Mouse (Mus musculus) intestine, postnatal 0 days (tissue): ENCODE measurements around the gene Gtf2h1. TPM values are rescaled to one million over a fixed set of nuclear protein-coding genes. Genes with fewer than 3 reads are reported as not detected.
"Not testable (repeated sequence)": the region's sequence is repeated elsewhere in the genome, so short reads cannot be mapped to it uniquely, and the experiment has no call there.

Experiments used
- ATAC-seq: fragments of 200-750 bp; cut with Nextera tagmentation; 2 replicates; pipeline ENCODE4 v1.8.0; 2017; ENCODE audit warnings: mild to moderate bottlenecking, moderate TSS enrichment, moderate library complexity
- H3K27ac ChIP-seq: fragments of 300-500 bp; sonication (generic); 2 replicates; pipeline ENCODE4 v1.5.1; 2014; ENCODE audit warnings: mild to moderate bottlenecking, low read depth, low read length, moderate library complexity
- H3K27me3 ChIP-seq: fragments of 300-500 bp; sonication (generic); replicated peaks from 2 replicates; pipeline ENCODE4 v1.6.1; 2014; ENCODE audit warnings: low read length, mixed read lengths; ENCODE audit not compliant: control insufficient read depth, insufficient read depth
- H3K36me3 ChIP-seq: fragments of 300-500 bp; sonication (generic); 2 replicates; pipeline ENCODE4 v1.6.1; 2014; ENCODE audit warnings: mild to moderate bottlenecking, moderate library complexity; ENCODE audit not compliant: control insufficient read depth, insufficient read depth
- H3K4me1 ChIP-seq: fragments of 300-500 bp; sonication (generic); replicated peaks from 2 replicates; pipeline ENCODE4 v1.6.1; 2014; ENCODE audit warnings: antibody characterized with exemption, low read length, mixed read lengths; ENCODE audit not compliant: control insufficient read depth, insufficient read depth
- H3K4me2 ChIP-seq: fragments of 300-500 bp; sonication (generic); replicated peaks from 2 replicates; pipeline ENCODE4 v1.6.1; 2014; ENCODE audit warnings: low read depth, mild to moderate bottlenecking, moderate library complexity
- H3K4me3 ChIP-seq: fragments of 300-500 bp; sonication (generic); 2 replicates; pipeline ENCODE4 v1.5.1; 2014; ENCODE audit warnings: low read depth, low read length
- H3K9ac ChIP-seq: fragments of 300-500 bp; sonication (generic); 2 replicates; pipeline ENCODE4 v1.6.1; 2014; ENCODE audit warnings: mild to moderate bottlenecking, low read depth, low read length
- H3K9me3 ChIP-seq: fragments of 300-500 bp; sonication (generic); 2 replicates; pipeline ENCODE4 v1.6.1; 2016; ENCODE audit warnings: mixed run types; ENCODE audit not compliant: control insufficient read depth
- CTCF ChIP-seq: sonication (generic); IDR thresholded peaks from 2 replicates; pipeline ENCODE4 v1.5.1; 2016; ENCODE audit warnings: low read depth, mild to moderate bottlenecking, control low read depth, antibody characterized with exemption, moderate library complexity
- WGBS: fragments of 180-500 bp; shearing (Covaris S2); extraction: QIAGEN DNeasy Blood & Tissue Kit; methylation state at CpG from one replicate; pipeline ENCODE4 v1.1.7; 2014; 5-methylcytosine and 5-hydroxymethylcytosine counted together
- polyA plus RNA-seq: library from polyadenylated mRNA; unstranded; fragments of >200 nt; fragmentation: Nextera tagmentation; extraction: Ambion mirVana; gene quantifications from 2 replicates; pipeline ENCODE4 v1.2.1, GENCODE M21; 2015

Gtf2h1 gene
- polyA plus RNA-seq, 1 experiment from 2014 or later = 51.3 TPM

GRCm38 (mm10) chr7:46829911-46830310 is 34.0 kb downstream of the Gtf2h1 start:
- TF ChIP-seq CTCF = no peak
- Histone ChIP-seq H3K4me3 (no peak overlapping the region), H3K9ac (no peak overlapping the region), H3K9me3 (no peaks in the 10 kb centered on the region), H3K4me2 (no peak overlapping the region), H3K27me3 (no peaks in the 10 kb centered on the region), H3K27ac (peak overlapping the region; percentile 82), H3K4me1 (peaks cover 14% of the 10 kb centered on the region; the same call in 1 of the 2 replicates), H3K36me3 (no peaks in the 10 kb centered on the region)
- 55% methylated on average over 12 of the region's 12 CpGs for WGBS
- peak; percentile 21 for ATAC-seq

GRCm38 (mm10) chr7:46830799-46831590 is 35.1 kb downstream of the Gtf2h1 start:
- no peaks in the 10 kb centered on the region for H3K9me3 ChIP-seq
- H3K27ac ChIP-seq = peak overlapping the region; percentile 82
- 43% methylated on average over 13 of the region's 13 CpGs for WGBS
- H3K4me1 ChIP-seq = peaks cover 14% of the 10 kb centered on the region; the same call in 1 of the 2 replicates
- H3K4me2 ChIP-seq = no peak overlapping the region
- H3K27me3 ChIP-seq = no peaks in the 10 kb centered on the region
- H3K4me3 ChIP-seq = no peak overlapping the region
- TF ChIP-seq CTCF = no peak
- peak; percentile 25 for ATAC-seq
- H3K9ac ChIP-seq = no peak overlapping the region
- no peaks in the 10 kb centered on the region for H3K36me3 ChIP-seq

GRCm38 (mm10) chr7:46831693-46832092 is 35.8 kb downstream of the Gtf2h1 start:
- Histone ChIP-seq H3K36me3 (no peaks in the 10 kb centered on the region), H3K4me2 (no peak overlapping the region), H3K9me3 (no peaks in the 10 kb centered on the region), H3K4me3 (no peak overlapping the region), H3K27ac (peak overlapping the region; percentile 82; the same call in 1 of the 2 replicates), H3K9ac (no peak overlapping the region), H3K27me3 (no peaks in the 10 kb centered on the region), H3K4me1 (peaks cover 14% of the 10 kb centered on the region; the same call in 1 of the 2 replicates)
- ATAC-seq = no peak
- WGBS = 76% methylated on average over 8 of the region's 8 CpGs
- no peak for TF ChIP-seq CTCF

GRCm38 (mm10) chr7:46832112-46832810 is 36.4 kb downstream of the Gtf2h1 start:
- peak overlapping the region; percentile 28; the same call in 1 of the 2 replicates for H3K27ac ChIP-seq
- 94% methylated on average over 11 of the region's 11 CpGs for whole genome bisulfite sequencing

GRCm38 (mm10) chr7:46833266-46833665 is 37.4 kb downstream of the Gtf2h1 start:
- Histone ChIP-seq H3K4me3 (no peak overlapping the region), H3K27me3 (no peaks in the 10 kb centered on the region), H3K9me3 (no peaks in the 10 kb centered on the region), H3K9ac (no peak overlapping the region), H3K36me3 (no peaks in the 10 kb centered on the region), H3K4me1 (peaks cover 5% of the 10 kb centered on the region; the same call in 1 of the 2 replicates), H3K27ac (peak overlapping the region; percentile 89), H3K4me2 (no peak overlapping the region)
- peak; percentile 96 for ATAC-seq
- WGBS = 14% methylated on average over 6 of the region's 6 CpGs
- no peak for TF ChIP-seq CTCF

More at GRCm38 (mm10) chr7:46832112-46832810, 36.4 kb downstream of the Gtf2h1 start:
- ATAC-seq, H3K4me3 ChIP-seq, H3K4me2 ChIP-seq, H3K36me3 ChIP-seq, H3K27me3 ChIP-seq, H3K9me3 ChIP-seq, H3K9ac ChIP-seq: not testable (repeated sequence)
- peaks cover 11% of the 10 kb centered on the region; the same call in 1 of the 2 replicates for H3K4me1 ChIP-seq

- 47% methylated on average over 7 of the region's 7 CpGs for WGBS
- 0 out of 2 replicates have a peak, but pooled peaks have one; percentile 4 for TF ChIP-seq CTCF
- H3K36me3 ChIP-seq = no peaks in the 10 kb centered on the region
- no peak overlapping the region for H3K9ac ChIP-seq
- no peak overlapping the region for H3K4me2 ChIP-seq
- no peak overlapping the region for H3K4me3 ChIP-seq
- H3K27ac ChIP-seq = peak overlapping the region; percentile 89
- H3K27me3 ChIP-seq = no peaks in the 10 kb centered on the region
- H3K4me1 ChIP-seq = peaks cover 5% of the 10 kb centered on the region; the same call in 1 of the 2 replicates
- no peaks in the 10 kb centered on the region for H3K9me3 ChIP-seq
- ATAC-seq = peak; percentile 71
These were observed 37.9 kb downstream of the Gtf2h1 start for GRCm38 (mm10) chr7:46833670-46834255.
